Mouse (Mus musculus): ENCODE measurements around the gene Gpn3. TPM values are rescaled to one million over a fixed set of nuclear protein-coding genes. Genes with fewer than 3 reads are reported as not detected.

Gpn3 gene
- polyA plus RNA-seq, 1 experiment = 18.9 TPM

DNA sequence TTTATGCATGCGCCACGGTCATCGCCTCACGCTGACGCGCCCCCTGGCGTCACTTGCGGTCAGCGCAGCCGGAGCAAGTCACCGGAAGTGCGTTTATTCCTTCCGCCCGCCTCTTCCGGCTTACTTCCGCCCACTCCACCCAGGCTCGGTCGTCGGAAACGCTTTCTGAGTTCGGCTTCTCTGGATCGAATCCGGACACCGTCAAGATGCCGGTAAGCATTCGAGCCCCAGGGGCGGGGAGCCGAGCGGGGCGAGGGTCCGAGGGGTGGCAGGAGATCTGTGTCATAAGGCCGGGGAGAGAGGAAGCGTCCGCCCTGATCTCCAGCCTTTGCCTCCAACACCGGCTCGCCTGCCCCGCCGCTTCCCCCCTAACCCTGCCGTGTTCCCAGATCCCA lies 20.1 kb downstream of the Gpn3 start, which contains the start of gene Arpc3:
Arpc3 (plus strand) TSS at position 93 of the 395 bp plus-strand sequence.
- H3K4me3 ChIP-seq = peak within 1 kb of the TSS; percentile 68
- H3K4me2 ChIP-seq (ENCODE audit: low read depth) = peak within 1 kb of the TSS; percentile 94
- no peaks in the 10 kb centered on the region for H3K27me3 ChIP-seq (ENCODE audit: control insufficient read depth, insufficient read depth, insufficient read length)
- no peaks in the 10 kb centered on the region for H3K36me3 ChIP-seq (ENCODE audit: control insufficient read depth, insufficient read depth)
- H3ac ChIP-seq (ENCODE audit: control insufficient read depth, insufficient read length) = peak within 1 kb of the TSS; percentile 22
- no peak for TF ChIP-seq MYOD1 (IDR thresholded peaks at IDR 0.05; ENCODE audit: control insufficient read depth in 1 of 3, insufficient read length in 2 of 3, low read depth in 2 of 3)
- peak; percentile 65 for TF ChIP-seq POLR2A (IDR thresholded peaks at IDR 0.05; ENCODE audit: insufficient read length, low read depth)
- TF ChIP-seq MYOG (IDR thresholded peaks at IDR 0.05; ENCODE audit: control insufficient read depth in 1 of 3, insufficient read depth in 1 of 3, insufficient read length in 2 of 3, low read depth in 2 of 3) = peak in 1 of 3 experiments; percentile 31
- no peak for TF ChIP-seq CEBPB (IDR thresholded peaks at IDR 0.05; ENCODE audit: insufficient read depth, poor library complexity, severe bottlenecking)
- peak; percentile 65 for TF ChIP-seq MAX (IDR thresholded peaks at IDR 0.05; ENCODE audit: low read depth)
- TF ChIP-seq POLR2AphosphoS2 (IDR thresholded peaks at IDR 0.05; ENCODE audit: insufficient read length, low read depth) = peak; percentile 69
- peaks cover 18% of the 10 kb centered on the region for H3K79me2 ChIP-seq (ENCODE audit: control insufficient read depth, insufficient read depth)

DNA sequence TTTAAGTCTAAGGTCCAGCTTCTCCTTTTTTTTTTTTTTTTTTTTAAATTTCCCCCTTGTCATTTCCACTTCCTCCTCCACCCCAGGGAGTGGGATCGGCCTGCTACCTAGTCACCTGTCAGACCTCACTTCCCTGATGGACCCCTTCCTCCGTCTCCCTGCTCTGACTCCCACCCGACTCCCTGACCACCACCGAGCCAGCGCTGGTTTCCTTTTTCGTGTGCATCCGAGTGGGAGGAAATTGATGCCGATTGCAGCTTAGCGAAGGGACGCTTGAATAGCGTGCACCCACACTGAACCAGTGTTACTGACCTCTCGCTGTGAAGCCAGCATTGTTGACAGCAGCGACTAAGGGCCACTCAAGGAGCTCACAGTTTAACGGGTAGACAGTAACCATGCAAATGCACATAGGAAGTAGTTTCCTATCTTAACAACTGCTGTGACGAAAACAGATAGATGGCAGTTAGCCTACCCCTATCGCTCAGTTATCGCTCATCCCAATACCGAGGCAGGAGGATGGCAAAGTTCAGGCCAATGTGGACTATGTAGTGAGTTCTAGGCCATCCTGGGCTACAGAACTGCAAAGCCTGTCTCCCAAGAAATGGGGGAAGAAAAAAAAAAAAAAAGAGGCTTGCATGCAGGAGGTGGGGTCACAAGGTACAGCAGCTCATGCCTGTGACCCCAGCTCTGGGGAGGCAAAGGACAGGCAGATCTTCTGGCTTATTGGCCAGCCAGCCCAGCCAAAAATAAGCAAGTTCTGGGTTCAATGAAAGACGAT lies 20.7 kb downstream of the Gpn3 start:
- H3K4me2 ChIP-seq (ENCODE audit: low read depth) = peak overlapping the region; percentile 94
- TF ChIP-seq MAX (IDR thresholded peaks at IDR 0.05; ENCODE audit: low read depth) = no peak
- TF ChIP-seq POLR2AphosphoS2 (IDR thresholded peaks at IDR 0.05; ENCODE audit: insufficient read length, low read depth) = no peak
- no peak for TF ChIP-seq MYOD1 (IDR thresholded peaks at IDR 0.05; ENCODE audit: control insufficient read depth in 1 of 3, insufficient read length in 2 of 3, low read depth in 2 of 3)
- no peak for TF ChIP-seq CEBPB (IDR thresholded peaks at IDR 0.05; ENCODE audit: insufficient read depth, poor library complexity, severe bottlenecking)
- no peak for TF ChIP-seq E2F4 (IDR thresholded peaks at IDR 0.05; ENCODE audit: insufficient read depth)
- TF ChIP-seq MYOG (IDR thresholded peaks at IDR 0.05; ENCODE audit: control insufficient read depth in 1 of 3, insufficient read depth in 1 of 3, insufficient read length in 2 of 3, low read depth in 2 of 3) = no peak
- no peak for TF ChIP-seq TCF12 (IDR thresholded peaks at IDR 0.05; ENCODE audit: insufficient read depth, poor library complexity, severe bottlenecking)
- TF ChIP-seq TCF3 (IDR thresholded peaks at IDR 0.05; ENCODE audit: insufficient read length, low read depth) = no peak
- TF ChIP-seq POLR2A (IDR thresholded peaks at IDR 0.05; ENCODE audit: insufficient read length, low read depth) = no peak
- TF ChIP-seq REST (IDR thresholded peaks at IDR 0.05; ENCODE audit: insufficient read depth, insufficient read length) = no peak
- TF ChIP-seq USF1 (IDR thresholded peaks at IDR 0.05; ENCODE audit: low read depth) = no peak
- H3K27me3 ChIP-seq (ENCODE audit: control insufficient read depth, insufficient read depth, insufficient read length) = no peaks in the 10 kb centered on the region
- H3K36me3 ChIP-seq (ENCODE audit: control insufficient read depth, insufficient read depth) = peaks cover under 1% of the 10 kb centered on the region
- H3ac ChIP-seq (ENCODE audit: control insufficient read depth, insufficient read length) = peak overlapping the region; percentile 22
- H3K79me2 ChIP-seq (ENCODE audit: control insufficient read depth, insufficient read depth) = peaks cover 18% of the 10 kb centered on the region
- peak overlapping the region; percentile 68 for H3K4me3 ChIP-seq

DNA sequence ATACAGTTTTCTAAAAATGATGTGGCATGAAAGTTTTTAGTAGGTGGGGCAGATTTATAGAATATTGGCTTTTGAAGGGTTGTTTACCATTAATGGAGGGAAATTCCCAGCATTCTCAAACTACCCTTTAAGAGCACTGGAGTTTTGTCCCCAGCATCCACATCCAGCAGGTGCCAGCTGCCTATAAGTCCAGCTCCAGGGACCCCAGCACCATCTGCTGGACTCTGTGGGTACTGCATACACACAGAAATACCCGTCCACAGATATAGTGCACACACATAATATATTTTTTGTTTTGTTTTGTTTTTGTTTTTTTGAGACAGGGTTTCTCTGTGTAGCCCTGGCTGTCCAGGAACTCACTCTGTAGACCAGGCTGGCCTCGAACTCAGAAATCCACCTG lies 22.2 kb downstream of the Gpn3 start:
- Histone ChIP-seq H3K27me3 (ENCODE audit: control insufficient read depth, insufficient read depth, insufficient read length) (no peaks in the 10 kb centered on the region), H3K36me3 (ENCODE audit: control insufficient read depth, insufficient read depth) (peaks cover 7% of the 10 kb centered on the region), H3K4me2 (ENCODE audit: low read depth) (no peak overlapping the region), H3ac (ENCODE audit: control insufficient read depth, insufficient read length) (no peak overlapping the region), H3K79me2 (ENCODE audit: control insufficient read depth, insufficient read depth) (peaks cover 18% of the 10 kb centered on the region), H3K4me3 (no peak overlapping the region)
- TF ChIP-seq MYOG (IDR thresholded peaks at IDR 0.05; ENCODE audit: control insufficient read depth in 1 of 3, insufficient read depth in 1 of 3, insufficient read length in 2 of 3, low read depth in 2 of 3) (peak in 1 of 3 experiments; percentile 4), POLR2A (IDR thresholded peaks at IDR 0.05; ENCODE audit: insufficient read length, low read depth) (no peak), MYOD1 (IDR thresholded peaks at IDR 0.05; ENCODE audit: control insufficient read depth in 1 of 3, insufficient read length in 2 of 3, low read depth in 2 of 3) (peak in 1 of 3 experiments; percentile 24)

DNA sequence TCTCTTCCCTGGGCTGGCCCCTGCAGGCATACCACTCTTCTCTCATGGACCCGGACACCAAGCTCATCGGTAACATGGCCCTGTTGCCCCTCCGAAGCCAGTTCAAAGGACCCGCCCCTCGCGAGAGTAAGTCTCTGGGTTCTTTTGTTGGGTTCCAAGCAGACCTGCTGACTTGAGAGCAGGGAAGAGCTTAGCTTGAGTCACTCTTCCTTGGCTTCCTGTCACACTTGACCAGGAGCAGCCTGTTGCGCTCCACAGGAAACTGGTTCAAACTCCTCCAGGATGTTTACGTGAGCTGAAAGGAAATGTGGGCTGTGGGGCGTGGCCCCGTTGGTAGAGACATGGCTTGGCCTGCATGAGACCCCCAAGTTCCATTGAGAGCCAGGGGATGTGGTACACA lies 25.1 kb downstream of the Gpn3 start:
- Histone ChIP-seq H3K27me3 (ENCODE audit: control insufficient read depth, insufficient read depth, insufficient read length) (no peaks in the 10 kb centered on the region), H3ac (ENCODE audit: control insufficient read depth, insufficient read length) (no peak overlapping the region), H3K4me3 (no peak overlapping the region), H3K36me3 (ENCODE audit: control insufficient read depth, insufficient read depth) (peaks cover 10% of the 10 kb centered on the region), H3K79me2 (ENCODE audit: control insufficient read depth, insufficient read depth) (peaks cover 18% of the 10 kb centered on the region), H3K4me2 (ENCODE audit: low read depth) (no peak overlapping the region)
- TF ChIP-seq E2F4 (IDR thresholded peaks at IDR 0.05; ENCODE audit: insufficient read depth) = no peak
- no peak for TF ChIP-seq POLR2AphosphoS2 (IDR thresholded peaks at IDR 0.05; ENCODE audit: insufficient read length, low read depth)
- no peak for TF ChIP-seq USF1 (IDR thresholded peaks at IDR 0.05; ENCODE audit: low read depth)
- no peak for TF ChIP-seq MAX (IDR thresholded peaks at IDR 0.05; ENCODE audit: low read depth)
- no peak for TF ChIP-seq SRF (IDR thresholded peaks at IDR 0.05; ENCODE audit: control insufficient read depth, insufficient read length, low read depth)
- no peak for TF ChIP-seq MYOG (IDR thresholded peaks at IDR 0.05; ENCODE audit: control insufficient read depth in 1 of 3, insufficient read depth in 1 of 3, insufficient read length in 2 of 3, low read depth in 2 of 3)
- no peak for TF ChIP-seq POLR2A (IDR thresholded peaks at IDR 0.05; ENCODE audit: insufficient read length, low read depth)
- TF ChIP-seq CEBPB (IDR thresholded peaks at IDR 0.05; ENCODE audit: insufficient read depth, poor library complexity, severe bottlenecking) = no peak
- no peak for TF ChIP-seq REST (IDR thresholded peaks at IDR 0.05; ENCODE audit: insufficient read depth, insufficient read length)
- no peak for TF ChIP-seq MYOD1 (IDR thresholded peaks at IDR 0.05; ENCODE audit: control insufficient read depth in 1 of 3, insufficient read length in 2 of 3, low read depth in 2 of 3)
- no peak for TF ChIP-seq TCF12 (IDR thresholded peaks at IDR 0.05; ENCODE audit: insufficient read depth, poor library complexity, severe bottlenecking)
- TF ChIP-seq TCF3 (IDR thresholded peaks at IDR 0.05; ENCODE audit: insufficient read length, low read depth) = no peak

DNA sequence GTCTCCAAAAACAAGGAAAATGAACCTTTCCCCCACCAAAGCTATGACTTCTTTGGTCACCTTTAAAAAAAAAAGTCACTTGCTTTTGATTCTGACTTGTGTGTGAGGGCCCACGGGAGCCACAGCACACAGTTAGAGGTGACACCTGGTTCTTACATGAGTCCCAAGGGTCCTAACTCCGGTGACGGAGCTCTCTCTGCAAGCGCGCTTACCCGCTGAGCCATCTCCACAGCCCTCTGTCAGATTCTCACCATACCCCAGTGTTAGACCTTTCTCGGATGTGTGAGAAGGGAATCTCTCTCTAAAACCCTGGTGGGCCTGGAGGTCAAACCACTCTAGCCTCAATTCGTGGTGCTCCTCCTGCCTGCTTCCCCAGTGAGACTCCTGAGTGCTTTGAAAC lies 25.8 kb downstream of the Gpn3 start:
- Histone ChIP-seq H3K4me2 (ENCODE audit: low read depth) (no peak overlapping the region), H3K4me3 (no peak overlapping the region), H3K36me3 (ENCODE audit: control insufficient read depth, insufficient read depth) (peaks cover 10% of the 10 kb centered on the region), H3K79me2 (ENCODE audit: control insufficient read depth, insufficient read depth) (peaks cover 13% of the 10 kb centered on the region), H3ac (ENCODE audit: control insufficient read depth, insufficient read length) (no peak overlapping the region), H3K27me3 (ENCODE audit: control insufficient read depth, insufficient read depth, insufficient read length) (no peaks in the 10 kb centered on the region)
- TF ChIP-seq POLR2A (IDR thresholded peaks at IDR 0.05; ENCODE audit: insufficient read length, low read depth) (no peak), USF1 (IDR thresholded peaks at IDR 0.05; ENCODE audit: low read depth) (no peak), TCF12 (IDR thresholded peaks at IDR 0.05; ENCODE audit: insufficient read depth, poor library complexity, severe bottlenecking) (no peak), E2F4 (IDR thresholded peaks at IDR 0.05; ENCODE audit: insufficient read depth) (no peak), POLR2AphosphoS2 (IDR thresholded peaks at IDR 0.05; ENCODE audit: insufficient read length, low read depth) (no peak), REST (IDR thresholded peaks at IDR 0.05; ENCODE audit: insufficient read depth, insufficient read length) (no peak), MAX (IDR thresholded peaks at IDR 0.05; ENCODE audit: low read depth) (no peak), CEBPB (IDR thresholded peaks at IDR 0.05; ENCODE audit: insufficient read depth, poor library complexity, severe bottlenecking) (no peak), MYOG (IDR thresholded peaks at IDR 0.05; ENCODE audit: control insufficient read depth in 1 of 3, insufficient read depth in 1 of 3, insufficient read length in 2 of 3, low read depth in 2 of 3) (no peak), MYOD1 (IDR thresholded peaks at IDR 0.05; ENCODE audit: control insufficient read depth in 1 of 3, insufficient read length in 2 of 3, low read depth in 2 of 3) (no peak), TCF3 (IDR thresholded peaks at IDR 0.05; ENCODE audit: insufficient read length, low read depth) (no peak), SRF (IDR thresholded peaks at IDR 0.05; ENCODE audit: control insufficient read depth, insufficient read length, low read depth) (no peak)

Measured in myocyte (in vitro differentiated cells).